Mouse (Mus musculus): ENCODE results near the gene Nrxn3.

DNA sequence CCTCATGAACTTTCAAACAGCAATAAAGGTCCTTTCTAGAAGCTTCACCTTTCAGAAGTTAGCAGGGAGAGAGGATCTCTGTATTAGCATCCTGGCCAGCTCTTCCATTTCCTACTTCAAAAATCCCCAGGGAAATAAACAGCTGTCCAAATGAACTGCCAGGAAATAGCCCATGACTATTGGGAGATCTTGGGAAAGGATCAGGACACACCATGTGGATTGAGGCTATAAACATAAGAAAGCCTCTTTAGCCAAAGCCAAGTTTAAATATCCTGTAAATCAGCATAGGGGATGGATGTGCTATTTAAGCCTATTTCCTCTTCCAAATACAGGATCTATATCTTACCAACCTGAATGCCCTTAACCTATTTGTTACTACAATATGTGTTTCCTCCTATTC lies 1230.6 kb downstream of the Nrxn3 start:
- no peak for TF ChIP-seq EP300 (IDR thresholded peaks at IDR 0.05; ENCODE audit: low read depth)
- TF ChIP-seq CTCF (IDR thresholded peaks at IDR 0.05; ENCODE audit: low read depth): no peak

Measured in liver, postnatal 0 days (tissue).